Mouse (Mus musculus): ENCODE measurements around the gene Sik1. TPM values are rescaled to one million over a fixed set of nuclear protein-coding genes. Genes with fewer than 3 reads are reported as not detected.

Sik1 gene
- polyA plus RNA-seq, 1 experiment from 2014 or later: 7.0 TPM

DNA sequence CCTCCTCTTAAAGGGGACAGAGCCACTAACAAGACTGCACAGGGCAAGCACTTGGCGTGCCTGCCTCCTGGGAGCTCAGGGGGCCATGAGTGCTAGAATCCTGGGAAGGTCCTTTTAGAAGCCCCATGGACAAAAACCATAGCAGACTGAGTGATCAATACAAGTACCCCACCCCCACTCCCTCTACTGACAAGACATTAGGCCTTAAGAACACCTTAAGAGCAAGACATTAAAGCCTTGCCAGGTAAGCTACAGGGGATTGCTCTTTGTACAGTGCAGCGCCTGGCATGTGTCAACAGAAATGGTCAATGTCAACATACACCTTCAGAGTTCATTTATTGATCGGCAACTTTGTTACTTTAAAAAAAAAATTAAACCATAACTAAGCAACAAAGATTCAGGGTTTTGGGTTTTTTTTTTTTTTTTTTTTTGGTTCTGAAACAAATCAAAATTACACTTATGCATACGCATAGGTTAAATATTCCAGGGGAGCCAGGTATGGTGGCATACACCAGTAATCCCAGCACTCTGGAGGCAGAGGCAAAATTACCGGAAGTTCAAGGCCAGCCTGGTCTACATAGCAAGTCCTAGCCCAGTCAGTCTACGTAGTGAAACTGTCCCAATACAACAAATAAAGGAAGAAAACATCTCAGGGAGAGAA lies 3.7 kb downstream of the Sik1 start:
- Histone ChIP-seq H3K36me3 (peaks cover 49% of the 10 kb centered on the region), H3K4me1 (peaks cover 47% of the 10 kb centered on the region), H3K4me3 (no peak overlapping the region), H3K9me3 (replicated peaks) (no peaks in the 10 kb centered on the region), H3K4me2 (no peak overlapping the region), H3K27me3 (replicated peaks) (peaks cover 8% of the 10 kb centered on the region; the same call in 1 of the 2 replicates), H3K9ac (no peak overlapping the region), H3K27ac (no peak overlapping the region)
- no peak for ATAC-seq
- WGBS (ENCODE audit: insufficient replicate concordance): 77% methylated on average over 6 of the region's 6 CpGs

DNA sequence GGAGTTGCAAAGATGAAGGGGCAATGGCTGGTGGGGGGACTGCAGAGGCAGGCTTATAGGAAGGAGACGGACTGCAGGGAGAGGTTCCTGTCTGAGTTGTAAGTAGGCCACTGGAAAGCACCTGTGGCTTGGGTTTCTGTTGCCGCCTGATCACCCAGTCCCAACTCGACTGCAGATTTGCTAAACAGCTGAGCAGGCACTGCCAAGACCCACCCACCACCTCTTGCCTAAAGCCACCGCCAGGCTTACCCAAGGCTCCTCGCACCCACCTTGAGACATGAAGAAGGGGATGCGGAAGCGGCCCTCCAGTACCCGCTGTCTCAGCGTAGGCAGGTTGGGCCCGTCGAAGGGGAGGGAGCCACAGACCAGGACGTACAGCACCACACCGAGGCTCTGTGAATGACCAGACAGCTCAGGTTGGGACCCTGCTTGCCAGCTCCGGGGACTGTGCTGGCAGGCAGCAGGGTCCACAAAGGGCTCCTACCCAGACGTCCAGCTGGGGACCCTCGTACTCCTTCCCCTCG lies 5.1 kb downstream of the Sik1 start:
- WGBS (ENCODE audit: insufficient replicate concordance): 88% methylated on average over 17 of the region's 17 CpGs
- ATAC-seq: no peak
- Histone ChIP-seq H3K4me1 (peaks cover 35% of the 10 kb centered on the region), H3K36me3 (peaks cover 63% of the 10 kb centered on the region), H3K9ac (no peak overlapping the region), H3K4me3 (no peak overlapping the region), H3K27ac (no peak overlapping the region), H3K9me3 (replicated peaks) (no peaks in the 10 kb centered on the region), H3K27me3 (replicated peaks) (peaks cover 8% of the 10 kb centered on the region; the same call in 1 of the 2 replicates), H3K4me2 (no peak overlapping the region)

DNA sequence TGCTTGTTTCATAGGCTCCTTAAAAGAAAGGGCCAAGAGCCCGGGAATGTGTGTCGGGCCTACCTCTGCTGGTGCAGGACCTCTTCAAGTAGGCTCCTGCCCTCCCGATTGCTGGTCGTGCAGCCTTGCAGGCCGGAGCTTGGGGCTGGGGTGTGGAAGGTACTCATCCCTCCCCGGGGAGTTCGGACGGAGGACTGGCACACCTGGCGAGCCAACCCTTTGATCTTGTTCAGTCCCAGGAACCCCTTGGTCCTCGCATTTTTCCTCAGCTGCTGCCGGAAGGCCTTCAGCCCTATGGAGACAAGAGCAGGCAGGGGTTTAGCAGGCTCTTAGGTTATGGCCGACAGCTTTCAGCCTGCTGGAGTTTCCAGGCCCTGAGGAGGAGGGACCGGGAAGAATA lies 8.6 kb downstream of the Sik1 start:
- WGBS (ENCODE audit: insufficient replicate concordance): 80% methylated on average over 13 of the region's 13 CpGs
- no peaks in the 10 kb centered on the region for H3K9me3 ChIP-seq (replicated peaks)
- H3K27me3 ChIP-seq (replicated peaks): no peaks in the 10 kb centered on the region
- peaks cover 71% of the 10 kb centered on the region for H3K36me3 ChIP-seq
- H3K4me1 ChIP-seq: peaks cover 13% of the 10 kb centered on the region
- no peak overlapping the region for H3K4me2 ChIP-seq
- no peak overlapping the region for H3K9ac ChIP-seq
- ATAC-seq: no peak
- no peak overlapping the region for H3K4me3 ChIP-seq
- no peak overlapping the region for H3K27ac ChIP-seq

DNA sequence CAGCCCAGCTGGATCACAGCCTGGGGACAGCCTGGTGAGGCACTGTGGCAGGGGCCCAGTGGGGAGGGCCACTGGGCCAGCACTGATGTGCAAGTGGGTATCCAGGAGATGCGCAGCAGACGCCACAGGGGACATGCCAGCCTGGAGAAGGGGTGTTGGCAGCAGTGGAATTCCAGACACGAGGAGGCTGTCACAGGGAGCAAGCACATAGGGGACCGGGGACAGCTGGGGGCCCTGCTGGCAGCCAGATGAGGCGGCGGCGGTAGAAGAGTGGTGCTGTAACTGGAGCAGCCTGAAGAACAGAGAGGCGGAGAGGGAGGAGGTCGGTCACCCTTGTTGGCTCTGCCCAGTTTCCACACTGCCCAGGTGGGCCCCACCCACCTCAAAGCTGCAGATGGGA lies 9.3 kb downstream of the Sik1 start:
- no peak overlapping the region for H3K27ac ChIP-seq
- WGBS (ENCODE audit: insufficient replicate concordance): 80% methylated on average over 9 of the region's 9 CpGs
- no peaks in the 10 kb centered on the region for H3K9me3 ChIP-seq (replicated peaks)
- no peak overlapping the region for H3K4me2 ChIP-seq
- H3K9ac ChIP-seq: no peak overlapping the region
- ATAC-seq: no peak
- peaks cover 14% of the 10 kb centered on the region; the same call in 1 of the 2 replicates for H3K4me1 ChIP-seq
- H3K36me3 ChIP-seq: peaks cover 70% of the 10 kb centered on the region
- H3K4me3 ChIP-seq: no peak overlapping the region
- no peaks in the 10 kb centered on the region for H3K27me3 ChIP-seq (replicated peaks)

DNA sequence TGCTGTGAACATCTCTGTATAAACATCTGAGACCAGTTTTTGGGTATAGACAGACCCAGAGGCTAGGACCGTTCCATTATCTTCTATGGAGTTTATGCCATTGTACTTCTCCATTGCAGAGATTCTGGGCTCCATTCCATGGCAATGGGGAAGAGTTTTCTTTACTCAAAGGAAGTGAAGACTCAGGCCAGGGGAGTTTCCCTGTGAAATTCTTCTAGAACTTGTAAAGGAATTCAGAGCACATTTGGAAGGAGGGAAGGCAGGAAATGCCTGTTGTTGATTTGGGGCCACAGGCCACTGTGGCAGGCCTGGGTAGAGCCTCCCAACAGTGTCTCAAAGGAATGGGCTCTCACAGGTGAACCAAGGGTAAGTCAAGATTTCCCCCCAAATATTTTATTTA lies 11.7 kb downstream of the Sik1 start:
- Histone ChIP-seq H3K27me3 (replicated peaks) (no peaks in the 10 kb centered on the region), H3K9me3 (replicated peaks) (no peaks in the 10 kb centered on the region), H3K9ac (no peak overlapping the region), H3K4me1 (peaks cover 24% of the 10 kb centered on the region; the same call in 1 of the 2 replicates), H3K4me3 (no peak overlapping the region), H3K4me2 (no peak overlapping the region), H3K27ac (no peak overlapping the region), H3K36me3 (peaks cover 45% of the 10 kb centered on the region)
- ATAC-seq: no peak
- 64% methylated on average over 1 of the region's 1 CpGs for WGBS (ENCODE audit: insufficient replicate concordance)

DNA sequence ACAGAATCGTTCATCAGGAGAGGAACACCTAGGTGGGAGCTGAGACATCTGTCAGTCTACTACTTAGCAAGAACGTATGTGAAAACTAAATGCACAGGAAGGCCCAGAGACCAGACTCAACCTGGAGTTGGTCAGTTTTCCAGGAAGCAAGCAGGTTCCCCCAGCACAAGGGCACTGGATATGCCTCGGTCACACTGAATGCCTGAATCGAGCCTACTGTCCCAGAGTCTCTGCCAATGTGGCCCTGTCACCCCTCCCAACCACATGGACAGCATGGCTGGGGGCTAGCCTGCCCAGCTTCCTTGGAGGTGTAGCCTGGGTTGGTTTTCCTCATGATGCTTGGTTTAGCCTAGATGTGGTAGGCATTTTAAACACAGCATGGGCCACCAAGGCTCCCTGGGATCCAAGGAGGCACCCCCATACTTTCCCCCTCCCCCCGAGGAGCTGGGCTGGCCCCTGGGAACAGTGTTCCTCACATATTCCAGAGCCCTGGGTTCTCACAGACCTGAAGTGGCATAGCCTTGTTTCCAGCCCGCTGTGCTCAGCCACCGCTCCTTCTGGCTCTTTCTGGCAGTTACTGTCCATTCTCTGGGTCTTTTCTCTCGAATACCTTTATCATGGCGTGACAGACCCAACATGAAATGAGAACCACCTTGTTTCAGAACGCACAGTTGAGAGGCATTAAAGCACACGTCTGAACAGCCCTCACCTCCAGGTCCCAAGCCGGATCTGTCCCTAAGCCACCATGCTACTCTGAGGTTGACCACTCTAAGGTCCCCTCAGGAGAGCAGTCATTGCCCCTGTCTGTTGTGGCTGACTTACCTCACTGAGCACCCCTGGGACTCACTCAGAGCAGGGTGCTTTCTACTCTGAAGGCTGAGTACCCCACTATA lies 12.4 kb downstream of the Sik1 start:
- H3K36me3 ChIP-seq: peaks cover 38% of the 10 kb centered on the region
- no peak overlapping the region for H3K9ac ChIP-seq
- 72% methylated on average over 12 of the region's 12 CpGs for WGBS (ENCODE audit: insufficient replicate concordance)
- no peak overlapping the region for H3K4me3 ChIP-seq
- H3K4me2 ChIP-seq: no peak overlapping the region
- H3K27me3 ChIP-seq (replicated peaks): no peaks in the 10 kb centered on the region
- no peak for ATAC-seq
- no peaks in the 10 kb centered on the region for H3K9me3 ChIP-seq (replicated peaks)
- peaks cover 24% of the 10 kb centered on the region; the same call in 1 of the 2 replicates for H3K4me1 ChIP-seq
- no peak overlapping the region for H3K27ac ChIP-seq

DNA sequence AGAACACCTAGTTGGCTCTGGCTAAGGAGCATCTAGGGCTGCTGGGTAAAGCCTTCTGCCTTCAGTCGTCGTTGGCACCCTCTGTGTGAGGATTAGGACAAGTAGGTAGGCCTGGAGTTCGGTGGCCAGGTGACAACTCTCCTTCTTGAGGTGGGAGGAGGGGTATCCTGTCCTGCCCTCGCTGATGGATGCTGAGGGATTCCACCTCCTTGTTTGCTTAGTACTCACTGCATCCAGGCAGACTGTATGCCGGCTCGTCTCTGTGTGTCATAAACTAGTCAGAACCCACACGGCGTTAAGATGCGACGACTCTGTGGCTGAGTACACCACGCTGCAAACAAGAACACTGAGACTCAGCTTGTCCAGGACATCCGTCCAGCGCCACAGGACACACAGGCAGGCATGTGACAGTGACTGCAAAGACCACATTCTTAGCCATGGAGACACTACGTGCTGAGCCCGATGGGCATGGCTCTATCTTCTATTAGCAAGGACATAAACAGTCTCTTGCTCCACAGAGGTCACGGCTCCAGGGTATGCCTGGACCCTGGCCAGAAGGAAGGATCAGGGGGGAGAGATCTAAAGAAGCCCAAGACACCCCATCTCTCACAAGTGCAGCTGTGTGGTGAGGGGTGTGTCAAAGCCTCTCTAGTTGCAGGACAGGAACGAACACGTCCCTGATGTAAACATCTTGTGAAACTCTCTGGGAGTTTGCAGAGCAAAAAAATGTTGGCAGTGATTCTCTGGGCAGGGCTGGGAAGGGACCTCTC lies 13.6 kb downstream of the Sik1 start:
- Histone ChIP-seq H3K27ac (no peak overlapping the region), H3K36me3 (peaks cover 27% of the 10 kb centered on the region), H3K9me3 (replicated peaks) (no peaks in the 10 kb centered on the region), H3K9ac (no peak overlapping the region), H3K27me3 (replicated peaks) (no peaks in the 10 kb centered on the region; the same call in 1 of the 2 replicates), H3K4me1 (peaks cover 24% of the 10 kb centered on the region; the same call in 1 of the 2 replicates), H3K4me2 (no peak overlapping the region), H3K4me3 (no peak overlapping the region)
- 63% methylated on average over 18 of the region's 18 CpGs for WGBS (ENCODE audit: insufficient replicate concordance)
- ATAC-seq: no peak

DNA sequence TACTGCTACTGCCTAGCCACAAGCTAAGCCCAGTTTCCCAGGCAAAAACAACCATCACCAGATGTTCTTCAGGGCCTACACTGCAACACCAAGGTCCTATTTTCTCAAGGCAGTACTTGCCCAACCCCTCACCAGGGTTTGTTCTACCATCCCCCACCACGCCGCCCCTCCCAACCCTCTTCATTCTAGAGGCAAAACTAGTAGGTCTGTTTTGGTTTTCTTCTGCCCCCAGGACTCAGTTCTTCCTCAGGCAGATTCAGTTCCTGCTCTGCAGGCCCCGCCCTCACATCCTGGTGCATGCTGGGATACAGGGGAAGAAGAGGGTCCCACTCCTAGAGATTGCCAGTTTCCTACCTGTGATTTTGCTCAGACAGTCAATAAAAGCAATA lies 14.2 kb downstream of the Sik1 start:
- Histone ChIP-seq H3K9ac (no peak overlapping the region), H3K4me2 (no peak overlapping the region), H3K36me3 (peaks cover 21% of the 10 kb centered on the region), H3K4me1 (peaks cover 24% of the 10 kb centered on the region; the same call in 1 of the 2 replicates), H3K4me3 (no peak overlapping the region), H3K27ac (no peak overlapping the region), H3K9me3 (replicated peaks) (no peaks in the 10 kb centered on the region), H3K27me3 (replicated peaks) (no peaks in the 10 kb centered on the region; the same call in 1 of the 2 replicates)
- 33% methylated on average over 3 of the region's 3 CpGs for WGBS (ENCODE audit: insufficient replicate concordance)
- no peak for ATAC-seq

DNA sequence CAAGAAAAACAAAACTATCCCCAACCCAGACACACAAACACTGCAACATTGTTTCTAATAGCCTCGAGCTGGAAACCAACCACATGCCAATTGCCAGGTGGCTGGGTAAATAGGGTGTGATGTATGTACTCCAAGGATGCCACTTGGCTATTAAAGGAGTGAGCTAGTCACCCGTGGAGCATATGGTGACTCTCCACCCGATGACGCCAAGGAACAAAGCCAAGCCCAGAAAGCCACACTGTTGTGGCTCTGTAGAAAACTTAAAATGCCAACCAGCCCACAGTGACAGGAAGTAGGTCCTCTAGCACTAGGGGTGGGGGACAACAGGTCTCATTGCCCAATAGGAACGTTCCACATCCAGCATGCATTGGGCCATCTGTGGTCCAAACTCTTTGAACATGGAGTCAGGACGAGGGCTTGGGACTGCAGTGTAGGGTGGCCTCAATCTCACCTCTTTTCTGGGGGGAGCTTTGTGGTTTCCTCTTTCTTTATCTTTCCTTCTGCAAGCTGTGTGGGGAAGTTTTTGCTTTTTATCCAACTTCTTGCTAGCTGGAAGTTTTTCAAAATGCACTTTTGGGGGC lies 15.1 kb downstream of the Sik1 start:
- Histone ChIP-seq H3K4me2 (no peak overlapping the region), H3K36me3 (peaks cover 12% of the 10 kb centered on the region), H3K9ac (no peak overlapping the region), H3K9me3 (replicated peaks) (no peaks in the 10 kb centered on the region), H3K4me3 (no peak overlapping the region), H3K4me1 (peaks cover 24% of the 10 kb centered on the region; the same call in 1 of the 2 replicates), H3K27me3 (replicated peaks) (no peaks in the 10 kb centered on the region; the same call in 1 of the 2 replicates), H3K27ac (no peak overlapping the region)
- WGBS (ENCODE audit: insufficient replicate concordance): 33% methylated on average over 6 of the region's 6 CpGs
- no peak for ATAC-seq

DNA sequence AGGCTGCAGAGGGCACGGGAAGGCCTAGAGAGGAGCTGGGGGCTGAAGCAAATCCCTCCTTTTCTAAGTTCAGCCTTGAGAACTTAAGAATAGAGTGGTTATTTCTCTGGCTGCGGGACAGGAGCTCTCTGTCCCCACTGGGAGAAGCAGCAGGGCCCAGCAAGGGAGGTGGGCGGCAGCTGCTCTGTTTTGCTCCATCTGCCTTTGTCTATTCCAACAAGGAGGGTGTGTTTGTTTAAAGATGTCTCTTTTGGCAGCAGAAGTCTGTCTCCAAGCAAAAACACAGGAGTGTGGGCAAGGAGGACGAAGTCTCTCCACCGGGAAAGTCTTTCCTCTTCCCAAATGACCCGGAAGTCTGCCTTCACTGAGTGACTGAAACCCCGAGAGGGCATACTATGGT lies 18.8 kb downstream of the Sik1 start:
- whole genome bisulfite sequencing (ENCODE audit: insufficient replicate concordance): 67% methylated on average over 7 of the region's 7 CpGs
- H3K4me2 ChIP-seq: no peak overlapping the region
- no peak overlapping the region for H3K27ac ChIP-seq
- peaks cover 39% of the 10 kb centered on the region for H3K4me1 ChIP-seq
- no peak overlapping the region for H3K9ac ChIP-seq
- no peak overlapping the region for H3K4me3 ChIP-seq
- ATAC-seq: no peak
- no peaks in the 10 kb centered on the region for H3K9me3 ChIP-seq (replicated peaks)
- H3K27me3 ChIP-seq (replicated peaks): no peaks in the 10 kb centered on the region; the same call in 1 of the 2 replicates
- no peaks in the 10 kb centered on the region for H3K36me3 ChIP-seq

DNA sequence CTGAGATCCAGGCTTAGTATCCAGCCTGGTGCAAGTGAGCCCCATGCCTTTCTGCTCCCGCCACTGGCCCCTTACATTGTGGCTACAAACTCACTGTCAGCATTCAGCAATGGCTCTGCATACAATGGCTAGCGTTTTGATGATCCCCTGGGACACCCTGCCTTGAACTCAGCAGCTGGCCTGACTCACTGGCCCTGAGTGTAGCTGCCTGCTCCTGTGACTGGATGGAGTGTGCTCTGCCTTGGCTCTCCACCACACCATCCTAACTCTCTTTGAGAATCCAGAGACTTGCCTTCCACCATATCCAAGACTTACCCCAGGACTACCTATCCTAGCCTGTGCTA lies 19.4 kb downstream of the Sik1 start:
- Histone ChIP-seq H3K4me2 (no peak overlapping the region), H3K9ac (no peak overlapping the region), H3K4me1 (peaks cover 34% of the 10 kb centered on the region), H3K9me3 (replicated peaks) (no peaks in the 10 kb centered on the region), H3K27me3 (replicated peaks) (no peaks in the 10 kb centered on the region; the same call in 1 of the 2 replicates), H3K36me3 (no peaks in the 10 kb centered on the region), H3K4me3 (no peak overlapping the region), H3K27ac (no peak overlapping the region)
- WGBS (ENCODE audit: insufficient replicate concordance): 45% methylated on average over 2 of the region's 2 CpGs
- ATAC-seq: no peak
